Mouse (Mus musculus) right cerebral cortex, postnatal 14 days (tissue): ENCODE measurements around the gene Slamf9.

ENCODE experiments used
- DNase-seq: peaks from one replicate; pipeline ENCODE4 v3.0.0; 2022

Slamf9 gene

GRCm38 (mm10) chr1:172475054-172475741 lies at the start of gene Slamf9:
Slamf9 (plus strand) TSS chr1:172475358.
- no peak for DNase-seq

- DNase-seq: no peak
Observed at GRCm38 (mm10) chr1:172426419-172426818, 48.7 kb upstream of the Slamf9 start.

GRCm38 (mm10) chr1:172427841-172428240 lies 47.3 kb upstream of the Slamf9 start:
- no peak for DNase-seq

GRCm38 (mm10) chr1:172428614-172429013 lies 46.5 kb upstream of the Slamf9 start:
- DNase-seq: no peak

- no peak for DNase-seq
Observed at GRCm38 (mm10) chr1:172430731-172431220, 44.4 kb upstream of the Slamf9 start.

- DNase-seq: no peak
Observed at GRCm38 (mm10) chr1:172431836-172432586, 43.1 kb upstream of the Slamf9 start.

- no peak for DNase-seq
Observed at GRCm38 (mm10) chr1:172432587-172432955, 42.6 kb upstream of the Slamf9 start.

- DNase-seq: no peak
Observed at GRCm38 (mm10) chr1:172433012-172433850, 41.9 kb upstream of the Slamf9 start.

GRCm38 (mm10) chr1:172433851-172434165 lies 41.4 kb upstream of the Slamf9 start:
- DNase-seq: no peak

- no peak for DNase-seq
Observed at GRCm38 (mm10) chr1:172436785-172437184, 38.4 kb upstream of the Slamf9 start.

- DNase-seq: no peak
Observed at GRCm38 (mm10) chr1:172438621-172439020, 36.5 kb upstream of the Slamf9 start.

GRCm38 (mm10) chr1:172440521-172440920 lies 34.6 kb upstream of the Slamf9 start:
- DNase-seq: no peak

- DNase-seq: no peak
Observed at GRCm38 (mm10) chr1:172441935-172442445, 33.2 kb upstream of the Slamf9 start.

- DNase-seq: no peak
Observed at GRCm38 (mm10) chr1:172450226-172450625, 24.9 kb upstream of the Slamf9 start.

GRCm38 (mm10) chr1:172450848-172451470 lies 24.2 kb upstream of the Slamf9 start:
- DNase-seq: no peak

GRCm38 (mm10) chr1:172452911-172453310 lies 22.2 kb upstream of the Slamf9 start:
- no peak for DNase-seq

- DNase-seq: no peak
Observed at GRCm38 (mm10) chr1:172453810-172454209, 21.3 kb upstream of the Slamf9 start.

GRCm38 (mm10) chr1:172455416-172455815 lies 19.7 kb upstream of the Slamf9 start:
- DNase-seq: no peak

- no peak for DNase-seq
Observed at GRCm38 (mm10) chr1:172456001-172456677, 19.0 kb upstream of the Slamf9 start.

GRCm38 (mm10) chr1:172457196-172457595 lies 18.0 kb upstream of the Slamf9 start:
- DNase-seq: no peak

- no peak for DNase-seq
Observed at GRCm38 (mm10) chr1:172458041-172458440, 17.1 kb upstream of the Slamf9 start.

GRCm38 (mm10) chr1:172461602-172462001 lies 13.6 kb upstream of the Slamf9 start:
- DNase-seq: no peak
